Mouse (Mus musculus): ENCODE results near the gene Tdo2.

Tdo2 gene

GRCm38 (mm10) chr3:81943097-81943496, 32.9 kb downstream of the Tdo2 start:
- no peak for DNase-seq (ENCODE audit: low spot score)

DNA sequence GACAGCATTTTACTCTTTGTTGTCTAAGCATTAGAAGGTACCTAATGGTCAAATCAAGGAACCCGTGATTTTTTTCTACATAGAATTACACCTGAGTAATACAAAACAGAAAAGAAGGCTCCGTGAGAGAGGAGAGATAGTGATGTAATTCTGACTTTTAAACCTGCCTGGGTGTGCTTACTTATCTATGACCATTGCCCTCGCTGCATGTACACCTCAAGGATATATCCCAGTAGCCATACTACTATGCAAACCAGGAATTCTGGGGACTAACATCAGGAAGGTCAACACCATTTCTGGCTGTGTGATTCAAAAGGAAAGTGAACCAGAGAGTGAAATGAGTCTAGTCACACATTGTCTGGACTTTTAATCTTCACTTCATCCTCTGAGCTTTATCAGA, 33.7 kb downstream of the Tdo2 start:
- DNase-seq (ENCODE audit: low spot score): no peak

- DNase-seq (ENCODE audit: low spot score): peak; percentile 71
Observed at GRCm38 (mm10) chr3:81938924-81939323, 37.1 kb downstream of the Tdo2 start.

GRCm38 (mm10) chr3:81933348-81933747, 42.7 kb downstream of the Tdo2 start:
- DNase-seq (ENCODE audit: low spot score): no peak

GRCm38 (mm10) chr3:81932141-81933101, 43.6 kb downstream of the Tdo2 start, which contains the start of gene Ctso:
Ctso (plus strand) TSS chr3:81932601.
- peak; percentile 88 for DNase-seq (ENCODE audit: low spot score)

- DNase-seq (ENCODE audit: low spot score): no peak
Observed at GRCm38 (mm10) chr3:81931695-81932094, 44.3 kb downstream of the Tdo2 start.

- no peak for DNase-seq (ENCODE audit: low spot score)
Observed at GRCm38 (mm10) chr3:81929073-81929472, 46.9 kb downstream of the Tdo2 start.

DNA sequence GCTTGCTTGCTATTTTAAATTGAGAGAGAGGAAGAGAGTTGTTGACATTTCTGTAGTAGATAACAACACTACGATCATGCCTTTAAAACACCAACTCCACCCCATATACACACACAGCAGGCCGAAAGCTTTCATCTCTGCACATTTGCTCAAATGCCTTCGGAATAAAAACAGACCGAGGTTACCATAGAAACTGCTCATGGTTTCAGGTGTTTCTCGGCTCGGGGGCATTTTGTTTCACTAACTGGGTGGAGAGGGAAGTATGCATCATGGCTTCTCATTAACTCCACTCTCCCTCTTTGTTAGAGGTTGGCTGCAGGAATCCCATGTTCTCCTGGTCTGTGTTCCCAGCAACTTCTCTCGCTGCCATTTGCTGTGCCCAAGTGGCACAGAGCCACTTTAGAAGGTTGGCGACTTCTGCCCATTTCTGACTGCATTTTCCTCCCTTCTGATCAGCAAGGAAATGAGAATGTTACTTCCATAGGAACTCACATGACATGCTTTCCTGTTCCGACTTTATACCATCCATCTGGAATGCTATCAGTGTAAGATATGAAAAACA, 49.2 kb downstream of the Tdo2 start:
- DNase-seq (ENCODE audit: low spot score): no peak

GRCm38 (mm10) chr3:81925856-81926255, 50.1 kb downstream of the Tdo2 start:
- DNase-seq (ENCODE audit: low spot score): no peak

- peak; percentile 78 for DNase-seq (ENCODE audit: low spot score)
Observed at GRCm38 (mm10) chr3:81924931-81925330, 51.1 kb downstream of the Tdo2 start.

- no peak for DNase-seq (ENCODE audit: low spot score)
Observed at GRCm38 (mm10) chr3:81922910-81923309, 53.1 kb downstream of the Tdo2 start.

DNA sequence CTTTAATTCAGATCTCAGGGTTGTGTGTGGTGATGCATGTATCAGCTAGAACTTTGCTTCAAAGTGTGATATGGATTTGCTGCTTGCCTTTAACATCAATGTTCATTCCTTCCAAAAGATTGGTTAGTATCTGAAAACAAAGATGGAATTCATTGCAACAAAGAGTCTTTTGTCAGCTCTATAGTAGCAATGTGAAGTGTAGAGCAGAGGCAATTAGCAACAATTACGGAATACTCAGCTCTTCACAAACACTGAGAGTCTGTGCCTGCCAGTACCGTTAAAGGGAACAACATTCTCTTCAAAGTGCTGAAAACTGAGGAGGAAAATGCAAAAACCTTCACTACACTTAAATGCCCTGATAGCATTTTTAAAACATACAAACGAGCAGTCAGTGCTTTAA, 56.3 kb downstream of the Tdo2 start:
- no peak for DNase-seq (ENCODE audit: low spot score)

DNA sequence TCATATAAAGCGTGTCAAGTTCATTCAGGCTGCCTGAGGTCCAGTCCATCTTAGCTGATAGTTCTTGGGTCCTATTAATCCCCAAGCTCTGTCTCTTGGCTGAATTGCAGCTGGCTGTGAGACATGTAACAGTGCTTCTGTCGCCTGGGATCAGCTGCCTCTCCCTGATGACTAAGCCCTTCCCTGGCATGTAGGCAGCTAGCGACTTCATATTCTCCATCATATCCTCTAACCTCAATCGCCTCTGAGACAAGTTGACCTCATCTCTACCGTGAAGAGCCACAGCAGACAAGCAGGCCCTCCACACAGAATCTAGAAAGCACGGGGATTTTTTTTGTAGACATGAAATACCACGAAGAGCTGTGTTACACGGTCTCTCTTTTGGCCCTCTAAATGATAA, 57.8 kb downstream of the Tdo2 start:
- DNase-seq (ENCODE audit: low spot score): peak; percentile 34

GRCm38 (mm10) chr3:81917354-81917935, 58.6 kb downstream of the Tdo2 start:
- peak; percentile 44 for DNase-seq (ENCODE audit: low spot score)

DNA sequence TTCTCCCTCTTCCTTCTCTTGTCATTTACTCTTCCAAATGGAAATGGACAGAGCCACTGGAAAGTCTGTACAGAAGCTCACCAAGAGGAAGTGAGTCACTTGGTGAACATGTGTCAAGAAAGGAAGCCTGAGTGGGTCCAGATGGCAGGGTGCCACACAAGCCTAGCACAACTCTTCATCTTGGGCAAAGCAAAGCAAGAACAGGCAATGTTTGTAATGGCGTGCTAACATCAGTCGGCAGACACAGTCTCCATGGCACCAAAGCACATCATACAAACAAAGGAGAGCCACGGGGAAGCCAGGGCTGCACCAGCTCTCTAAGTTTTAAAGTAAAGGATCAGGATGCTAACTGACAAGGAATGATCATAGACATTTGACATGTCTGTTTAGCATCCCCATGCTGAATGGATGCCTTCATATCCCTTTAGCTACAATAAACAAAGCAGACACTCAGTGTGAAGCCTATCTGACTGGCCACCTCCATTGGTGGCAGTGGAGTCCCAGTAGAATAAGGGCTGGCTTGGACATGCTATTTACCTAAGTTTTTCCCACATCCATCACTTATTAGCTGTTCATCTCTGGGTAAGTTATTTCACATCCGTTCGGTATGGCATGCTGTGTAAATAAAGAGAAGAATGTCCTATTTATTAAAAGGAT, 59.8 kb downstream of the Tdo2 start:
- DNase-seq (ENCODE audit: low spot score): peak; percentile 82

DNA sequence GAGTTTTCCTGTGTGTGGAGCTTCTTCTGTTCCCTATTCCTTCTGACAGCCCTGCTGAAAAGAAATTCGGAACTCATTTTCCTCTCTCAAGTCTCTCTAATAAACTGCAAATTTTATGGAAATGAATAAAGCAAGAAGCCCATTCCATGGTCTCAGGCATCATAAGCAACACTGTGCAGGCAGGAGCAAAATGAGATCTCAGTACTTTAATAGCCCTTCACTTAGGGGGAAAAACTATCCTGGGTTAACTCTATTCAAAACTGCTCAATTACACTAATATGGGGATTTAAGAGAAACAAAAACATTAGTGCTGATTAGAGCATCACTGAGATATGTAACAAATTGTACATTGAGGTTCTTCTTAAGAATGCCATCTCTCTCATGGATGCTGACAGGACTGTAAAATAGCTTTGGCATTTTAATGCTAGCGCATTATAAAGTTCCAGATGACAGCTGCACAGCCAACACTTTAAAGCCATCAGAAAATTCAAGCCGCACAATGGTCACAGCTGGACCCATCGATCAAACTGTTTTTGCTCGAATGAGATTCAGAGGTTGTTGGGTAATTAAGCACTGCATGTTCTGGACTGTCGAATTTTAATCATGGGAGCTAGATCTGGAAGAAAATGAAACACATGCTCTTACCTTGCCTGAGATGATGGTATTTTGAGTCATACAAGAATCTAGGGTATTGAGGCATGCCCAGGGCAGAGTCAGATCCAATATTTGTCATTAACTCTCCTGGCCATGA, 65.5 kb downstream of the Tdo2 start:
- no peak for DNase-seq (ENCODE audit: low spot score)
